Mouse (Mus musculus) kidney, embryonic 16.5 days (tissue): ENCODE results near the gene Ckb. TPM values are rescaled to one million over a fixed set of nuclear protein-coding genes. Genes with fewer than 3 reads are reported as not detected.

Experiments
- ATAC-seq: fragments of 200-750 bp; cut with Nextera tagmentation; 2 replicates; pipeline ENCODE4 v1.8.0; 2017; ENCODE audit warnings: moderate TSS enrichment; ENCODE audit not compliant: low FRiP score, low TSS enrichment
- H3K27ac ChIP-seq: fragments of 300-500 bp; sonication (generic); 2 replicates; pipeline ENCODE4 v1.5.1; 2014; ENCODE audit warnings: low read length
- H3K27me3 ChIP-seq: fragments of 300-500 bp; sonication (generic); 2 replicates; pipeline ENCODE4 v1.6.1; 2014; ENCODE audit warnings: low read length, control low read depth, mixed read lengths; ENCODE audit not compliant: insufficient read depth
- H3K36me3 ChIP-seq: fragments of 300-500 bp; sonication (generic); 2 replicates; pipeline ENCODE4 v1.6.1; 2014; ENCODE audit warnings: low read length, control low read depth, mixed read lengths; ENCODE audit not compliant: insufficient read depth
- H3K4me1 ChIP-seq: fragments of 300-500 bp; sonication (generic); 2 replicates; pipeline ENCODE4 v1.6.1; 2014; ENCODE audit warnings: low read length, control low read depth, mixed read lengths; ENCODE audit not compliant: insufficient read depth
- H3K4me2 ChIP-seq: fragments of 300-500 bp; sonication (generic); replicated peaks from 2 replicates; pipeline ENCODE4 v1.6.1; 2014; ENCODE audit warnings: low read depth, low read length
- H3K4me3 ChIP-seq: fragments of 300-500 bp; sonication (generic); 2 replicates; pipeline ENCODE4 v1.5.1; 2014; ENCODE audit warnings: mild to moderate bottlenecking, low read length
- H3K9ac ChIP-seq: fragments of 300-500 bp; sonication (generic); replicated peaks from 2 replicates; pipeline ENCODE4 v1.6.1; 2014; ENCODE audit warnings: low read length
- H3K9me3 ChIP-seq: fragments of 300-500 bp; sonication (generic); 2 replicates; pipeline ENCODE4 v1.6.1; 2016; ENCODE audit warnings: low read length, control low read depth
- WGBS: fragments of 180-500 bp; shearing (Covaris S2); extraction: QIAGEN DNeasy Blood & Tissue Kit; methylation state at CpG from one replicate; pipeline ENCODE4 v1.1.7; 2014; 5-methylcytosine and 5-hydroxymethylcytosine counted together
- polyA plus RNA-seq: library from polyadenylated mRNA; unstranded; fragments of >200 nt; fragmentation: Nextera tagmentation; extraction: Ambion mirVana; gene quantifications from 2 replicates; pipeline ENCODE4 v1.2.1, GENCODE M21; 2015

Ckb gene
- polyA plus RNA-seq, 1 experiment from 2014 or later, result 188 TPM

DNA sequence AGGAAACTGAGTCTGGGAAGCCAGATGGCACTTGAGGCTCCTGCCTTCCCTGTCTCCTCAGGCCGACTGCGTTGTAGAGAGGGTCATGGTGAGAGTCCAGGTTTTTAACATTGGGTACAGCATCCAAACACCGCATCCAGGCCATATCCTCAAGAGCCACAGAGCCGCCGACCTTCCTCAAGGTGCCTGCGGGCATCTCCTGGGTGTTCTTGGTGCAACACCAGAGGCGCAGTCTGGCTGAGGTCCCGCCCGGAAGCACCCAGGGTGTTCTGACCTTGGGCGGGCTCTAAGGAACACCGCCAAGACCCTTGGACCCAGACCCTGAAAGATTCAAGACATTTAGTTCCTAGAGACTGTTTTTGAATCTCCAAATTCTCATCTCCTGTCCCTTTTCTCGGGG, 443 bp upstream of the Ckb start:
- Histone ChIP-seq H3K4me3 (peak overlapping the region; percentile 59), H3K4me2 (peak overlapping the region; percentile 91), H3K27me3 (peaks cover 39% of the 10 kb centered on the region), H3K36me3 (no peaks in the 10 kb centered on the region), H3K4me1 (peaks cover 53% of the 10 kb centered on the region), H3K9me3 (no peaks in the 10 kb centered on the region), H3K9ac (peak overlapping the region; percentile 14; the same call in 1 of the 2 replicates), H3K27ac (no peak overlapping the region)
- no peak for ATAC-seq
- WGBS, result 9% methylated on average over 12 of the region's 12 CpGs

DNA sequence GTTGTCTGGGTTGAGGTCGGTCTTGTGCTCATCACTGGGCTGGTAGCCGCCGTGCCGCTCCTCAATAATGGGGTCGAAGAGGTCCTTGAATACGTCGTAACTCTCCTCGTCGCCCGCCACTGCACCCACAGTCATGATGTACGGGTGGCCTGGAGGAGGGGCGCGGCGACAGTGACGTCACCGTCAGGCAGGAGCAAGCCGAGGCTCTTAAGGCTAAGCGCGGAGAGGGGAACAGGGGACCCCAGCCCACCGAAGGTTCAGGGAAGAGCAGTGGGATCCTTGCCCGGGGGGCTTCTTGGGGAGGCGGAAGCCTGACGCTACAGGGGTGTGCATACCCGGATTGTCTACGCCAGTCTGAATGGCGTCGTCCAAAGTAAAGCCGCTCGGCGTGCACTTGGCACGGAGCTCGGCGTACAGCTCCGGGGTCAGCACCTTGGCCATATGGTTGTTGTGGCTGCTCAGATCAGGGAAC, 671 bp downstream of the Ckb start:
- Histone ChIP-seq H3K27ac (no peak overlapping the region), H3K27me3 (peaks cover 39% of the 10 kb centered on the region), H3K36me3 (no peaks in the 10 kb centered on the region), H3K4me3 (peak overlapping the region; percentile 59), H3K4me1 (peaks cover 47% of the 10 kb centered on the region), H3K4me2 (peak overlapping the region; percentile 91), H3K9ac (peak overlapping the region; percentile 59), H3K9me3 (no peaks in the 10 kb centered on the region)
- under 1% methylated on average over 34 of the region's 34 CpGs for WGBS
- ATAC-seq, result peak; percentile 14; the same call in 1 of the 2 replicates

DNA sequence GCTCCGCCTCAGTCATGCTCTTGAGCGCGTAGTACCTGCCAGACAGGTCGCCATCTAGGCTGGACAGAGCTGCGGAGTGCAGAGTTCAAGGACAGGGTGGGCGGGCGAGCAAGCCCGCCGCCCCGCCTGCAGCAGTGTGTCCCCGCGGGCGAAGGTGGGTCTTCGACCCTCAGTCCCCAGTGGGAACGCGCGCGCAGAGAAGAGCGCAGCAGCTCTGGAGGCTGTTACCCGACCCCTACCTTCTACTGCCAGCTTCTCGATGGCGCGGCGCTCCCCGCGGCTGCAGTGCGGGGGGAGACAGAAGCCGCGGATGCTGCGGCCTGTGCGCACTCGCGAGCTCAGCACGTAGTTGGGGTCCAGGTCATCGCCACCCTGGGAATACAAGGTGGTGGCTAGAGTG, 1.2 kb downstream of the Ckb start:
- Histone ChIP-seq H3K9me3 (no peaks in the 10 kb centered on the region), H3K27ac (no peak overlapping the region), H3K9ac (peak overlapping the region; percentile 59), H3K4me3 (peak overlapping the region; percentile 59), H3K4me1 (peaks cover 47% of the 10 kb centered on the region), H3K36me3 (no peaks in the 10 kb centered on the region), H3K27me3 (peaks cover 39% of the 10 kb centered on the region), H3K4me2 (peak overlapping the region; percentile 91)
- 5% methylated on average over 35 of the region's 35 CpGs for WGBS
- no peak for ATAC-seq

DNA sequence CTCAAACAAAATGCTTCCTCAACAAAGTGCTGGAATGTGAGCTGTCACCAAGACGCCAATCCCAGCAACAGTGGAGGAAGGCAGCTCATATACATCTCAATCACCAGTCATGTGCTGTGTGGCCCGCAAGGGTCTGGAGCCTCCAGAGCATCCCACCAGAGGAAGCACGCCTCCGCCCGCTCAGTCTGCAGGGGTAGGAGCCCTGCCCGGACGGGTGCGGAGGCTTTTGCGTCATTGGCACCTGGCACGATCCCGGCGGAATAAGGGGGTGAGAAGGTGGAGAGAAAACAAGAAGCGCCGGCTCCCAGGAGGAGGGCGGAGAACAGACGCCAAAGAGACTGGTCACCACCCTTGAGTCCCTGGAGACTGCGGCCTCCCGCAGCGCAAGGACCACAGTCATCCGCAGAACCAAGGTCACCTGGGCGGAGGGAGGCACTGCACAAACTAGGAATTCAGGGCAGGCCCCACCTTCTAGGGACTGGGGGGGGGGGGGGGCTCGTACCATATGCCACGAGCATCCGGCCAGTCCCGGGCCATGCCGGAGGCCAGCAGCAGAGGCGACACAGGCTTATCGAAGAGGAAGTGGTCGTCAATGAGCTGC, 1.7 kb downstream of the Ckb start:
- Histone ChIP-seq H3K27me3 (peaks cover 39% of the 10 kb centered on the region), H3K4me1 (peaks cover 47% of the 10 kb centered on the region), H3K9me3 (no peaks in the 10 kb centered on the region), H3K4me3 (peak overlapping the region; percentile 59), H3K9ac (no peak overlapping the region; the same call in 1 of the 2 replicates), H3K4me2 (peak overlapping the region; percentile 91), H3K36me3 (no peaks in the 10 kb centered on the region), H3K27ac (no peak overlapping the region)
- WGBS, result 13% methylated on average over 29 of the region's 29 CpGs
- no peak for ATAC-seq

DNA sequence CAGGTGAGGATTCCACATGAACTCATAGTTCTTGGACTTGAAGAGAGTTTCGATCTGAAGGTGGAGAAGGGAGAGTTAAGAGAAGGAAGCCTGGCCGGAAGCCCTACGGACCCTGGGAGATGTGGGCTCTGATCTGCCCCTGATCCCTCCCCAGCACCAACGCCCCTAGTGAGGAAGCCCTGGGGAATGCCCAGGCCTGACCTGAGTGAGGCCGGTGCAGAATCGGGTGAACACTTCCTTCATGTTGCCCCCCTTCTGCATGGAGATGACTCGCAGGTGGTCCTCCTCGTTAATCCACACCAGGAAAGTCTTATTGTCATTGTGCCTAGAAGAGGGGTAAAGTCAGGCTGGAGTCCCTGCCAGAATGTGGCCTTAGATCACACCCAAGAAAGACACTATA, 2.2 kb downstream of the Ckb start:
- Histone ChIP-seq H3K4me1 (peaks cover 52% of the 10 kb centered on the region), H3K4me2 (no peak overlapping the region), H3K27ac (no peak overlapping the region), H3K27me3 (peaks cover 39% of the 10 kb centered on the region), H3K36me3 (no peaks in the 10 kb centered on the region), H3K9ac (no peak overlapping the region), H3K4me3 (peak overlapping the region; percentile 59; the same call in 1 of the 2 replicates), H3K9me3 (no peaks in the 10 kb centered on the region)
- WGBS, result 65% methylated on average over 8 of the region's 8 CpGs
- ATAC-seq, result no peak

DNA sequence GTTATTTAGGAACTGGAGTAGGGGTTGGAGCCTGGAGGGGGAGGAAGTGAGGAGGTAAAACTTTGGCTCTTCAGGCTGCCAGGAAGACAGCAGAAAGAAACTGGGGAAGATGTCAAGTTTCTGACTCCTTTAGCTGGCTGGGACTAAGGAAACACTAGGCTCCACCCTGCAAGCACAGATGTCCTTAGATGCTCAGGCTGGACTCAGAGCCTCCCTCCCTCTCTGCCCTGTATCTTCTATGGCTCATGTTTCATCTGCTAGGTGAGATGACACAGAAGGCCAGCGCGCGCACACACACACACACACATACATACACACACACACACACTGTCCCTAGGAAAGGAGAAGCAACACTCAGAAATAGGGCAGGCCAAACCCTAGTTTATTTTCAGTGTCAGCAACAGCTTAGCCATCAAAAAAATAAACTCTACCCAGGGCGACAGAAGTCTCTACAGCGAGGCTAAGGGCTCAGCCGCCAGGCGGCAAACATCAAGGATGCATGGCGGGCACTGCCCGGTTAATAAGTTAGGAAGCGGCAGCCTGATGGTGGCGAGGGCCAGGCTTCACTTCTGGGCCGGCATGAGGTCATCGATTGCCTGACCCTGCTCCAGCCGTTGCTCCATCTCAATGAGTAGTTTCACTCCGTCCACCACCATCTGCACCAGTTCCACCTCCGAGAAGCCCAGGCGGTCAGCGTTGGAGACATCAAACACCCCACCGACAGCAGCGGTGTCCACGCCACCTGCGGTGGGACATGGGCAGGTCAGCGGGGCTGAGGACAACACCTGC, 2.9 kb downstream of the Ckb start:
- Histone ChIP-seq H3K9me3 (no peaks in the 10 kb centered on the region), H3K27ac (peak overlapping the region; percentile 93), H3K36me3 (no peaks in the 10 kb centered on the region), H3K9ac (peak overlapping the region; percentile 66), H3K4me1 (peaks cover 58% of the 10 kb centered on the region), H3K4me2 (peak overlapping the region; percentile 57), H3K4me3 (no peak overlapping the region), H3K27me3 (peaks cover 39% of the 10 kb centered on the region)
- peak; percentile 11; the same call in 1 of the 2 replicates for ATAC-seq
- WGBS, result 55% methylated on average over 23 of the region's 23 CpGs

DNA sequence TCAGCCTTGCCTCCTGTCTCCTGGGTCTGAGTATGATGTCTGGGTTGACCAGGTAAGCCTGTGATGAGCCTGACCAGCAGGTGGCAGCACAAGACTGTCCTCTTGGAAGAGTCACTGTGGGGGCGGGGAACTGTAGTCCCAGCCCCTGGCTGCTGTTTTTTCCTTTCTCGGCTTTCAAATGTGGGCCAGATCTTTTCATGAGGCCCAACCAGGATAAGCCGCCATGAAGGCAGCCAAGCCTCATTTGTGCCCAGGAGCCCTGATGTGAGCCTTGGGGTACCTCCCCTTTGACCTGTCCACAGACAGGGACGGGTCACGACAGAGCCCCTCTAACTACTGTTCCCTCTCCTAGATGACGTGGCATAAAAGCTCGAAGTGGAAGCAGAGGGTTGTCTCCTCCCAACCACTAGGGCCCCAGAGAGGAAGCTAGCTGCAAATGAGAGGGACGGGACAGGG, 3.7 kb downstream of the Ckb start:
- Histone ChIP-seq H3K27ac (peak overlapping the region; percentile 93), H3K9me3 (no peaks in the 10 kb centered on the region), H3K4me2 (peak overlapping the region; percentile 57), H3K4me3 (peak overlapping the region; percentile 32), H3K9ac (peak overlapping the region; percentile 66), H3K27me3 (peaks cover 32% of the 10 kb centered on the region), H3K36me3 (no peaks in the 10 kb centered on the region), H3K4me1 (peaks cover 65% of the 10 kb centered on the region)
- WGBS, result under 1% methylated on average over 8 of the region's 8 CpGs
- ATAC-seq, result peak; percentile 55

DNA sequence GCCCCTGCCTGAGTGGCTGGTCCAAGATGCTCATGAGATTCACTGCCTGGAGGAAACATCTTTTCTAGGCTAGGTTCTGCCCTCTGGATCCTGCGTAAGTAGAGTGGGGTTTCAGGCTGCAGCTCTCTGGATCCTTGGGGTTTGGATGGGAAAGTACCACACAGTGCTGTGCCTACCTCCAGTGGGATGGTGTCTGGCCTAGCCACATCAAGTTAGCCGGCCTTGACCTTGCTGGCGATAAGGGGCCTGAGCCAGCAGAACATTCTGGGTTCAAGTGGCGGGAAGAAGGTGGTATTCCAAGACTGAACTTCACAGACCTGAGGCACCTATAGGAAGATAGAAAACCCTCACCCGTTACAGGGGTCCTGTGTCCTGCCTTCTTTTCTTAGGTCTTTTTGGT, 4.7 kb downstream of the Ckb start:
- H3K4me1 ChIP-seq, result peaks cover 68% of the 10 kb centered on the region
- H3K27me3 ChIP-seq, result peaks cover 21% of the 10 kb centered on the region
- H3K27ac ChIP-seq, result no peak overlapping the region
- ATAC-seq, result no peak
- 89% methylated on average over 5 of the region's 5 CpGs for WGBS
- no peak overlapping the region for H3K4me2 ChIP-seq
- H3K36me3 ChIP-seq, result no peaks in the 10 kb centered on the region
- H3K9ac ChIP-seq, result no peak overlapping the region
- H3K4me3 ChIP-seq, result no peak overlapping the region
- H3K9me3 ChIP-seq, result no peaks in the 10 kb centered on the region

DNA sequence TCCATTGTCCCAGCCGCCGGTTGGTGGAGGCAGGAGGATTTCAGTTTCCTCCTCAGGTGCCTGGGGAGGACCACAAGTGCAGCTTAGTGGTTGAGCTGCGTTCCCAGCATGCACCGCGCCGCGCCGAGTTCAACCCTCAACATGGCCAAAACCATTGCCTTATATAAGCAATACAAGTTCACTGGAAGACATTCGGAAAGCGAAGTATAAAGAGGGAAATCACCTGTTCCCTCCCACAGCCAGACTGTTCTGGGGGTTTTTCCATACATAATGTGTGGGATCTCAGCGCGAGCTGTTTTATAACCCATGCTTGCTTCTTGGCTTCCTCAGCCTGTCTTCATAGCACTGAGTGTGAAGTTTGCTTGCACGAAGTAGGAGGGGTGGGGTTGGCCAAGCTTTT, 5.8 kb downstream of the Ckb start:
- Histone ChIP-seq H3K27me3 (peaks cover 13% of the 10 kb centered on the region), H3K9me3 (no peaks in the 10 kb centered on the region), H3K4me3 (no peak overlapping the region), H3K36me3 (peaks cover 5% of the 10 kb centered on the region; the same call in 1 of the 2 replicates), H3K9ac (no peak overlapping the region), H3K4me2 (no peak overlapping the region), H3K27ac (no peak overlapping the region), H3K4me1 (peaks cover 58% of the 10 kb centered on the region)
- ATAC-seq, result no peak
- WGBS, result 75% methylated on average over 13 of the region's 13 CpGs
